Mouse (Mus musculus) lung, embryonic 16.5 days (tissue): ENCODE data around the gene Atp2a2. TPM values are rescaled to one million over a fixed set of nuclear protein-coding genes. Genes with fewer than 3 reads are reported as not detected.

ENCODE experiments used
- ATAC-seq: fragments of 200-750 bp; cut with Nextera tagmentation; 2 replicates; pipeline ENCODE4 v1.8.0; 2017; ENCODE audit warnings: low read depth, mild to moderate bottlenecking, moderate library complexity
- H3K27ac ChIP-seq: fragments of 300-500 bp; sonication (generic); 2 replicates; pipeline ENCODE4 v1.5.1; 2014; ENCODE audit warnings: mild to moderate bottlenecking, control low read depth, low read length
- H3K27me3 ChIP-seq: fragments of 300-500 bp; sonication (generic); 2 replicates; pipeline ENCODE4 v1.6.1; 2014; ENCODE audit warnings: low read depth, low read length, mixed read lengths; ENCODE audit not compliant: control insufficient read depth, insufficient read depth
- H3K36me3 ChIP-seq: fragments of 300-500 bp; sonication (generic); 2 replicates; pipeline ENCODE4 v1.6.1; 2014; ENCODE audit warnings: low read length; ENCODE audit not compliant: control insufficient read depth, insufficient read depth
- H3K4me1 ChIP-seq: fragments of 300-500 bp; sonication (generic); replicated peaks from 2 replicates; pipeline ENCODE4 v1.6.1; 2014; ENCODE audit warnings: low read length, mixed read lengths; ENCODE audit not compliant: control insufficient read depth, insufficient read depth
- H3K4me2 ChIP-seq: fragments of 300-500 bp; sonication (generic); 2 replicates; pipeline ENCODE4 v1.6.1; 2014; ENCODE audit warnings: low read depth, low read length, control low read depth
- H3K4me3 ChIP-seq: fragments of 300-500 bp; sonication (generic); 2 replicates; pipeline ENCODE4 v1.5.1; 2014; ENCODE audit warnings: mild to moderate bottlenecking, low read length, control low read depth
- H3K9ac ChIP-seq: fragments of 300-500 bp; sonication (generic); 2 replicates; pipeline ENCODE4 v1.6.1; 2014; ENCODE audit warnings: low read length, control low read depth
- H3K9me3 ChIP-seq: fragments of 300-500 bp; sonication (generic); 2 replicates; pipeline ENCODE4 v1.6.1; 2016; ENCODE audit warnings: low read length; ENCODE audit not compliant: control insufficient read depth
- WGBS: fragments of 180-500 bp; shearing (Covaris S2); extraction: QIAGEN DNeasy Blood & Tissue Kit; methylation state at CpG from one replicate; pipeline ENCODE4 v1.1.7; 2014; 5-methylcytosine and 5-hydroxymethylcytosine counted together
- polyA plus RNA-seq: library from polyadenylated mRNA; unstranded; fragments of >200 nt; fragmentation: Nextera tagmentation; extraction: Ambion mirVana; gene quantifications from 2 replicates; pipeline ENCODE4 v1.2.1, GENCODE M21; 2015

Gene Atp2a2
- polyA plus RNA-seq, 1 experiment from 2014 or later, result 28.8 TPM

DNA sequence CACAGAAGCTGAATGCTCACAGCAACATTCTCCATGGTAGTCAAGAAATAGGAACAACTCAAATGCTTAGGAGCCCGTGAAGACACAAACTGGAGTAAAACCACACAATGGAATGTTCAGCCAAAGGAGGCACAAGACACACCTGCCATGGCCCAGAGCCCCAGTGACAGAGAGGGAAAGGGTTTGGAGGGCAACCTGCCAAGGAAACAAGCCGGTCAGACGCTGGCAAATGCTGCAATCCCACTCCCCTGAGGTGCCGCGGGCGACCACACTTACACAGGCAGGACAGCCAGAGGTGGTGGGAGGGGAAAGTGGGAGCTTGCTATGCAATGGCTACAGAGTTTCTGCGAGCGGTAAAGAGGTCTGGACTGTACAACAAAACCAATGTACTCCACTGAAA, 31.9 kb upstream of the Atp2a2 start:
- H3K4me2 ChIP-seq, result no peak overlapping the region
- WGBS, result 66% methylated on average over 8 of the region's 8 CpGs
- H3K27ac ChIP-seq, result no peak overlapping the region
- H3K9ac ChIP-seq, result no peak overlapping the region
- H3K36me3 ChIP-seq, result no peaks in the 10 kb centered on the region
- H3K4me1 ChIP-seq, result peaks cover 7% of the 10 kb centered on the region
- ATAC-seq, result no peak
- H3K9me3 ChIP-seq, result no peaks in the 10 kb centered on the region
- no peaks in the 10 kb centered on the region for H3K27me3 ChIP-seq
- H3K4me3 ChIP-seq, result no peak overlapping the region

DNA sequence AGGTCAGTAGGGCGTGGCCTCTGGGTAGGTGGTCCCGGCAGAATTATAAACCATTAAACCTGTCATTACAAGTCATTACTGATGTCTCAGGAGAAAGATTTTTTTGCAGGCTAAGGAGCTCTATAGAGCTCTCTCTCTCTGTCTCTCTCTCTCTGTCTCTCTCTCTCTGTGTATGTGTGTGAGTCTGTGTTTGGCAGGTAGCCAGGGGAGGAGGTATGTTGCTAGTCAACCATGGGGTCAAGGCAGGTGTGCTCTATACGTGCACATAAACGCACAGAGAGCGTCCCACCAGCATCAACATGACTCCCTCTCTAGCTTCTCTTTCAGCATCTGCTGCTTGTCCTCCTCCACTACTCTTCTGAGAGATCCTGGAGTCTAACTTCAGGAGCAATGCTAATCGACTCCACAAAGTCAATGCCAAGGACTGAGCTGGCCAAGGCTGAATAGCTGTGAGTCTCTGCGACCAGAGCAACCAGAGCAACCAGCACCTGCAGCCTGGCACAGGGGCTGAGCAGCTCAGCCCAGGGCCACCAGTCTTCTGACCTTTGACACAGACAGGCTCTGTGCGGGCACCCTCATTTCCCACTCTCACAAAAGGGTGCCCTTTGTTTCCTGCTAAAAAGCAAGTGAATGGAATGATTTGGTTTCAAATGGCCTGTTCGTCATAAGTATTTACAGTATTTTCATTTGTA, 28.0 kb upstream of the Atp2a2 start:
- H3K9ac ChIP-seq, result 0 out of 2 replicates have a peak overlapping the region, but pooled peaks have one; percentile 8
- H3K4me3 ChIP-seq, result no peak overlapping the region
- H3K36me3 ChIP-seq, result no peaks in the 10 kb centered on the region
- H3K27ac ChIP-seq, result peak overlapping the region; percentile 63
- peaks cover 23% of the 10 kb centered on the region for H3K4me1 ChIP-seq
- H3K27me3 ChIP-seq, result no peaks in the 10 kb centered on the region
- no peak overlapping the region for H3K4me2 ChIP-seq
- no peaks in the 10 kb centered on the region for H3K9me3 ChIP-seq
- ATAC-seq, result no peak
- WGBS, result 57% methylated on average over 9 of the region's 9 CpGs

DNA sequence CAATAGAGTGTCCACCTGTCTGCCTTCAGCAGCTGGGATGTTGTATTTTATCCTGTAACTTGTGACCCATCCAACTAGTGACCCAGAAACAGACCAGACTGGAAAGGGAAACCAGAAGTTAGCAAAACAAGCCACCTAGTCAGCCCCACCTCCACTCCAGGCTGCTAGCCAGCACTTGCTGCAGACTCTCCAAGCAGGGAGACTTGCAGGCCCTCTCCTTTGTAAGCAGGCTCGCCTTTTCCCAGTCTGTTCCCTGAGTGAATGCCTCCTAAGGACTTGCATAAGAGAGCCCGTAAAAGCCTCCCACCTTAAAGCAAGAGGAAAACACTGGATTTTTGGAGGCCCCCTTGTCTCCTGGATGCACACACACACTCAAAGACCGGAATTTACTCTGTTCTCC, 27.3 kb upstream of the Atp2a2 start:
- H3K27me3 ChIP-seq, result no peaks in the 10 kb centered on the region
- ATAC-seq, result peak; percentile 56; the same call in 1 of the 2 replicates
- H3K27ac ChIP-seq, result peak overlapping the region; percentile 63
- no peak overlapping the region for H3K4me2 ChIP-seq
- H3K4me3 ChIP-seq, result no peak overlapping the region
- 0 out of 2 replicates have a peak overlapping the region, but pooled peaks have one; percentile 8 for H3K9ac ChIP-seq
- peaks cover 23% of the 10 kb centered on the region for H3K4me1 ChIP-seq
- 41% methylated on average over 3 of the region's 3 CpGs for WGBS
- H3K9me3 ChIP-seq, result no peaks in the 10 kb centered on the region
- H3K36me3 ChIP-seq, result no peaks in the 10 kb centered on the region

DNA sequence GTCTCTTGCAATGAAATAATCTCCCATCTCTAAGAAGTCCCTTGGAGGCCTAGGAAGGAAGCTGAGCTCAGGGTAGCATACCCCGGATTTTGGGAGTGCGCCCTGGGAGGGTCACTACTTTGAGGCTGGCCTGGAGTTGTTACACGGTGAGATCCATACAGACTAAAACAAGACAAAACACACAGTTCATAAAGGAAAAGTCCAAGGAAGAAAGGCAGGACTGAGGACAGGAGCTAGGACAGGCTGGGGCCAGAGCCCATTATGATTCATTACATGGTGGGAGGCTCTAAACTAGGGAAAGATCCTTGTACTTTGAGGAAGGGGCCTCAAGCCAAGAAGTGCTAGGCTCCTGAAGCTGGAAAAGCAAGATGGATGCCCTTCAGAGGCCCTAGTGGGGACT, 26.6 kb upstream of the Atp2a2 start:
- WGBS, result 61% methylated on average over 3 of the region's 3 CpGs
- H3K27ac ChIP-seq, result no peak overlapping the region

DNA sequence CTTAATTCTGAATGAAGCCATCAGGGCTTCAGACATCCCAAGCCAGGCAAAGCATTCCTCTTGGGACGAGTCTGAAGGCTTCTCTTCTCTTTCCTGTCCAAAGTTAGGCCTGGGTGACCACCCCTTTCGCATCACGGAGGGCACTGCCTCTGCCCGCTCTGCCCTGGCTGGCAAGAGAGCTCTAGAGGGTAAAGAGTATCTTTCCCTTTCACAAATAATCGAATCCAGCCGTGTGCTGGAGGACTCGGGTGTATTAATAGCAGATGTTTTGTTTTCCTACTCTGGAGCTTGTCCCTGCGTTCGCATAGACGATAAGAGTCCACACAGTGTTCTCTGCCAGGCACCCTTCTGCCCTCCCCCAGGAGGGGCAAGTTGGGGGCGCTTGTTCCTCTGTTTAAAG, 25.7 kb upstream of the Atp2a2 start:
- H3K4me3 ChIP-seq, result no peak overlapping the region

More for the DNA sequence above, 26.6 kb upstream of the Atp2a2 start:
- Histone ChIP-seq H3K9me3 (no peaks in the 10 kb centered on the region), H3K27me3 (no peaks in the 10 kb centered on the region), H3K4me2 (no peak overlapping the region), H3K4me1 (peaks cover 23% of the 10 kb centered on the region), H3K9ac (no peak overlapping the region), H3K36me3 (no peaks in the 10 kb centered on the region), H3K4me3 (no peak overlapping the region)
- ATAC-seq, result no peak

DNA sequence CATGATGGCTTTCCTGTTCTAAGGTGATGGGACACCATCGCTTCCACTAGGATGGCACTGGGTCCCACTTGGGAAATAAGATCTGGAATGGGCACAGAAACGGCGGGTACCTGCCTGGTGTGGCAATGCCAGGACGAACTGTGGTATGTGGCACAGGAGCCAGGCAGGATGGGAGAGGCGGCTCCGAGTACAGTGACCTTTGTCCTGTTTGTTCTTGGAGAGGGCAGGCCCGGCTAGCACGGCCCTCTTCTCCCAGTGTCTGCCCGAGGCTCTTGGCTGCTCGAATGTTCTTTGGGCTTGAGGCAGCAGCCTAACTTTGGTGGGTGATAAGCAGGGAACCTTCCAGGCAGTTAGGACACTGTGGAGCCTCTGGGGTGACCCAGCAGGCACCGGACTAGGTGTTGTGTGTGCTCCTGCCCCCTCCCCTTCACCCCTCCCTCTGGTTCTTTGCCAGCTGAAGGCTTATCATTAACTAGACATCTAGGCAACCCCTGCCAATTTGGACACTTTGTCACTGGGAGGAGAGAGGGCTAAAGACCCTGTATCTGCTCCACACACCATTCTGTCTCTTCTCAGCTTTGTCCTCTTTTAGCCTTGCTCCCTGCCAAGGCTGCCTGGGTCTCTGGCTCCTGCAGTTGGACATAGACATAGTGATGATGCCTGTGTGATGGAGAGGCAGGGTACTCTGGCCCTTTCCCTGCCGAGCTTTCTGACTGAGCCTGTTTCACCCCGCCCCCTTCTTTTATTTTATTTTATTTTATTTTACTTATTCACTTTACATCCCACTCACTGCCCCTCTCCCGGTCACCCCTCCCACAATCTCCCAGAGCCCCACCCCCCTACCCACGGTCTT, 25.1 kb upstream of the Atp2a2 start:
- H3K4me1 ChIP-seq, result peaks cover 23% of the 10 kb centered on the region
- peak; percentile 16; the same call in 1 of the 2 replicates for ATAC-seq

More for the DNA sequence above, 25.7 kb upstream of the Atp2a2 start:
- H3K27ac ChIP-seq, result peak overlapping the region; percentile 54
- H3K9me3 ChIP-seq, result no peaks in the 10 kb centered on the region
- no peaks in the 10 kb centered on the region for H3K27me3 ChIP-seq
- H3K4me1 ChIP-seq, result peaks cover 23% of the 10 kb centered on the region
- WGBS, result 41% methylated on average over 11 of the region's 11 CpGs
- H3K9ac ChIP-seq, result peak overlapping the region; percentile 13; the same call in 1 of the 2 replicates
- H3K4me2 ChIP-seq, result no peak overlapping the region
- no peaks in the 10 kb centered on the region for H3K36me3 ChIP-seq
- no peak for ATAC-seq

DNA sequence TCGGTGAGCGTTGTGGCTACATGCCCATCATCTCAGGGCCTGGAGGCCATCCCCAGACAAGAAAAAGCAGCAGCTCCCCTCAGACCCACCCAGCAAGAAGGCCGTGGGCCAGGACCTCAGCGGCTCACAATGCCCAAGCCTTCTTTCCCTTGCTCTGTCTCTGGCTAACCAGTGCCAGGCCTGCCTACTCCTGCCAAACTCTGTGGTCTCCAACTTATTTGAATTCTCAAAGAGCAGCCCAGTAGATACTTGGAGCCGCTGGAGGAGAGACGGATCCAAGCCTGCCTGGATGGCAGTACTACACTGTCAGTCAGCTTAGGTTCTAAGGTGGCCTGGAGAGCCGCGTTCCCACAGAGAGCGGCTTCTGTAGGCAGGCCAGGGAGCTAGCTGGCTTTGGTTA, 24.4 kb upstream of the Atp2a2 start:
- no peaks in the 10 kb centered on the region for H3K9me3 ChIP-seq
- WGBS, result 91% methylated on average over 9 of the region's 9 CpGs
- no peaks in the 10 kb centered on the region for H3K36me3 ChIP-seq
- H3K9ac ChIP-seq, result no peak overlapping the region
- H3K27ac ChIP-seq, result no peak overlapping the region
- H3K27me3 ChIP-seq, result no peaks in the 10 kb centered on the region
- no peak overlapping the region for H3K4me3 ChIP-seq
- H3K4me1 ChIP-seq, result peaks cover 23% of the 10 kb centered on the region
- no peak for ATAC-seq
- H3K4me2 ChIP-seq, result no peak overlapping the region

More for the DNA sequence above, 25.1 kb upstream of the Atp2a2 start:
- no peak overlapping the region for H3K9ac ChIP-seq
- 50% methylated on average over 15 of the region's 15 CpGs for WGBS
- H3K4me3 ChIP-seq, result no peak overlapping the region
- no peaks in the 10 kb centered on the region for H3K27me3 ChIP-seq
- no peaks in the 10 kb centered on the region for H3K36me3 ChIP-seq
- H3K9me3 ChIP-seq, result no peaks in the 10 kb centered on the region
- no peak overlapping the region for H3K4me2 ChIP-seq
- peak overlapping the region; percentile 54 for H3K27ac ChIP-seq

DNA sequence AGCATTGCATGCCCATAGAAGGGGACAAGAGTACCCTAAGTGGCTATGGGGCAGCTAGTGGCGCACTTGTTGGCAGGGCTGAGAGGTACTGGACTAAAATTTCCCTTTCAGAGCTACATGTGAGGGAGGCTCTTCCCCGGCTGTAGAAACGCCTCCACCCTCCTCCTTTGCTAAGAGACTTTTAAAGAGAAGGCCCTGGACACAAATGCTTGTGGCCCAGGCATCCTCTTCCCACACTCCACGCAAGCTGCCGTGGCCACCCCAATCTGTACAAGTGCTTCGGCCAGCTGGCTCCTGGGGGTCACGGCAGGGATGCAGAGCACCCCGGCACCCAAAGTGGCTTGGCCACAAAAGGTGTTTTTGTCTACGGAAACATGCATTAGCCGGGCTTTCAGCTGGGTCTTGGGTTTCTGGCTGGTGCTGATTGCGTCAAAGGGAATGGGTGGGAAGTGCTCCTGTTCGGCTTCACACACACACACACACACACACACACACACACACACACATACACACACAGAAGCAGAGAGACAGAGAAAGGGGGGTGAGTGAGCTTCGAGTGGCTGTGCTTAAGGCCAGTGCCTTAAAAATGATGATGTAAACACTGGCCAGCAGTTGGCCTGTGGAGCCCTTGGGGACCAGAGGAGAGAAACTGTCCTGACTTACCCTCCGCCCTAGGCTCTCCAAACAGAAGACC, 23.4 kb upstream of the Atp2a2 start:
- no peaks in the 10 kb centered on the region for H3K9me3 ChIP-seq
- H3K4me1 ChIP-seq, result peaks cover 26% of the 10 kb centered on the region
- H3K4me3 ChIP-seq, result no peak overlapping the region
- H3K9ac ChIP-seq, result no peak overlapping the region
- H3K27ac ChIP-seq, result 0 out of 2 replicates have a peak overlapping the region, but pooled peaks have one; percentile 49
- H3K36me3 ChIP-seq, result no peaks in the 10 kb centered on the region
- no peaks in the 10 kb centered on the region for H3K27me3 ChIP-seq
- WGBS, result 48% methylated on average over 14 of the region's 14 CpGs
- no peak overlapping the region for H3K4me2 ChIP-seq
- peak; percentile 20; the same call in 1 of the 2 replicates for ATAC-seq

DNA sequence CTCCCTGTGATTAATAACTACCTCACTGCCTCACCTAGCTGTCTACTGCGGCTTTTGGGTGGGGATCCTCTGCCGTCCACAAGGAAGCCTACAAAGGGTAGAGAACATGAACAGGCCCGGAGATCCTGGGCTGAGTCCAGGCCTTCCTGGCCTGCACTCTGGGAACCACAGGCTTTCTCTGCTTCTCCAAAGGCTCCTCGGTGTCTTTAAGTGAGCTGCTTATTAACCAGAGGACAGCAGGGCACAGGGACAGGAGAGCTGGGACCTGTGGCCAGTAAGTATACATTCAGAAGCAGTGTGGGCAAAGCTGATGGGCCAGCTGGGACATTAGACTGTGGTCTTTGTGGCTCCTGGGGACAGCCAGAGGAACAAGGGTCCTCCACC, 22.8 kb upstream of the Atp2a2 start:
- ATAC-seq, result no peak
- H3K9ac ChIP-seq, result no peak overlapping the region
- WGBS, result 64% methylated on average over 4 of the region's 4 CpGs
- no peaks in the 10 kb centered on the region for H3K36me3 ChIP-seq
- no peak overlapping the region for H3K4me3 ChIP-seq
- H3K9me3 ChIP-seq, result no peaks in the 10 kb centered on the region
- peaks cover 26% of the 10 kb centered on the region for H3K4me1 ChIP-seq
- H3K4me2 ChIP-seq, result no peak overlapping the region
- H3K27ac ChIP-seq, result 0 out of 2 replicates have a peak overlapping the region, but pooled peaks have one; percentile 49
- H3K27me3 ChIP-seq, result no peaks in the 10 kb centered on the region
